Mouse (Mus musculus) lung, embryonic 15.5 days (tissue): ENCODE measurements around the gene Krt32. TPM values are rescaled to one million over a fixed set of nuclear protein-coding genes. Genes with fewer than 3 reads are reported as not detected.

Source experiments
- ATAC-seq: fragments of 200-750 bp; cut with Nextera tagmentation; 2 replicates; pipeline ENCODE4 v1.8.0; 2017; ENCODE audit warnings: moderate number of reproducible peaks, borderline replicate concordance; ENCODE audit not compliant: low FRiP score, low TSS enrichment; ENCODE audit errors: extremely low read depth
- H3K27ac ChIP-seq: fragments of 300-500 bp; sonication (generic); 2 replicates; pipeline ENCODE4 v1.5.1; 2015; ENCODE audit warnings: moderate library complexity, mild to moderate bottlenecking, inconsistent platforms
- H3K27me3 ChIP-seq: fragments of 300-500 bp; sonication (generic); 2 replicates; pipeline ENCODE4 v1.6.1; 2015; ENCODE audit warnings: inconsistent platforms
- H3K36me3 ChIP-seq: fragments of 300-500 bp; sonication (generic); 2 replicates; pipeline ENCODE4 v1.6.1; 2015; ENCODE audit warnings: inconsistent platforms
- H3K4me1 ChIP-seq: fragments of 300-500 bp; sonication (generic); 2 replicates; pipeline ENCODE4 v1.6.1; 2015; ENCODE audit warnings: inconsistent platforms
- H3K4me2 ChIP-seq: fragments of 300-500 bp; sonication (generic); 2 replicates; pipeline ENCODE4 v1.6.1; 2015; ENCODE audit warnings: inconsistent platforms, mild to moderate bottlenecking, moderate library complexity
- H3K4me3 ChIP-seq: fragments of 300-500 bp; sonication (generic); 2 replicates; pipeline ENCODE4 v1.5.1; 2015; ENCODE audit warnings: mild to moderate bottlenecking, inconsistent platforms
- H3K9ac ChIP-seq: fragments of 300-500 bp; sonication (generic); 2 replicates; pipeline ENCODE4 v1.6.1; 2015; ENCODE audit warnings: inconsistent platforms
- H3K9me3 ChIP-seq: fragments of 300-500 bp; sonication (generic); 2 replicates; pipeline ENCODE4 v1.6.1; 2016; ENCODE audit warnings: inconsistent platforms
- WGBS: fragments of 180-500 bp; shearing (Covaris S2); methylation state at CpG from one replicate; pipeline ENCODE4 v1.1.7; 2015; 5-methylcytosine and 5-hydroxymethylcytosine counted together
- polyA plus RNA-seq: library from polyadenylated mRNA; unstranded; fragments of >200 nt; fragmentation: Nextera tagmentation; extraction: Ambion mirVana; gene quantifications from 2 replicates; pipeline ENCODE4 v1.2.1, GENCODE M21; 2015

The Krt32 gene
- not detected in 2 replicates for polyA plus RNA-seq

DNA sequence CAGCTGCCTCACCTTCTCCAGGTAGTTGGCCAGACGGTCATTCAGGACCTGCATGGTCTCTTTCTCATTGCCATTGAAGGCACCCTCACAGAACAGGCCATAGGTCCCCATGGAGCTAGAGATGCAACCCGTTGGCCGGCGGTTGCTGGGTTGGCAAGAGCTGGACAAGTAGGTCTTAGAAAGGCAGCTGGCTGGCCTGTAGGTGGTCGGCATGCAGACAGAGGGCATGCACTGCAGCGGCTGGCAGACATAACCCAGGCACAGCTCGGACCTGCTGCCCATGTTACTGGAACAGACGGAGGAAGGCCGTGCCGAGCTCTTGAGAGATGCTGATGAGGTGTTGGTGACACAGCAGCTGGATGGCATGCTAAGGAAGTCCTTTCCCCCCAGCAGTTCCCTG lies at the start of gene Krt32:
Gene Krt32 (minus strand): TSS at position 366 of the 400 bp plus-strand sequence.
- H3K4me2 ChIP-seq, result no peak within 1 kb of the TSS
- no peak within 1 kb of the TSS for H3K27ac ChIP-seq
- no peaks in the 10 kb centered on the region for H3K36me3 ChIP-seq
- no peak within 1 kb of the TSS for H3K9ac ChIP-seq
- WGBS, result 87% methylated on average over 10 of the region's 10 CpGs
- no peaks in the 10 kb centered on the region for H3K4me1 ChIP-seq
- no peaks in the 10 kb centered on the region for H3K9me3 ChIP-seq
- no peak within 1 kb of the TSS for H3K4me3 ChIP-seq
- no peak for ATAC-seq
- H3K27me3 ChIP-seq, result no peaks in the 10 kb centered on the region

DNA sequence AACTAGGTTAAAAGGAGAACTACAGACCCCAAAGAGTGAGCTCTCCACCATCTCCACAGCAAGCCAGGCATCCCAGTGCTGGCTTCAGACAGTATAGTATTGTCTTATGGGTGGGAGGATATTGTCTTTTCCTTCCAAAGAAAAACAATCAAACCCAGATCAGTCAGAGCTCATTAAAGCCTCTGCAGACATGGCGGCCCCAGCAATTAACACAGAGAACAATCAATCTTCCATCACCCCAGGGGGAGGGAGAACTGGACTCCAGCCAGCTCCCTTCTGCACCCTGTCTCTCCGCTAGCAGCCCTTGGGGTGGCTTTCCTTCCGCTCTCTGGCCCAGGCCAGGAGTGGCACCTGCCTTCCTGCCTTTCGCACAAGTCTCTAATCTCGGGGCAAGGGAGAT lies 49.7 kb upstream of the Krt32 start:
- no peak for ATAC-seq

DNA sequence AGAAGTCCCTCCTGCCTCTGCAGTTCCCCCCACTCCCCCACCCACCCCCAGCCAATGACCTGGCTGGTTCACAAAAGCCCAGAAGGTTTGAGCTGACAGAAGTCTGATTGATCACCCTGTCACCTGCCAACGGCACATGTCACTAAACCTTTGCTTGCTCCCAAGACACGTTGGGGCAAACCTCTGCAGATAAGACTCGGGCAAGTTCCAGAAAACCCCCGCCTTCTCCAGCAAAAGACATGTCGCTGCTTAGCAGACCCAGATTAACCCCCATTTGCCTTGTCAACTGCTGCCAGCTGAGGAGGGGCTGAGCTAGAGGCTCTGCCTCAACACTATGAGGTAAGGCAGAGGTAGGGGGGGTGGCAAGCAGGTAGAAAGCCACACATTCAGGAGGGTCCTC lies 48.5 kb upstream of the Krt32 start:
- ATAC-seq, result no peak
- H3K9ac ChIP-seq, result no peak overlapping the region
- 10% methylated on average over 5 of the region's 5 CpGs for WGBS
- no peaks in the 10 kb centered on the region for H3K9me3 ChIP-seq
- no peaks in the 10 kb centered on the region for H3K36me3 ChIP-seq
- H3K27ac ChIP-seq, result no peak overlapping the region
- no peak overlapping the region for H3K4me2 ChIP-seq
- no peaks in the 10 kb centered on the region for H3K27me3 ChIP-seq
- H3K4me3 ChIP-seq, result no peak overlapping the region
- H3K4me1 ChIP-seq, result peaks cover 21% of the 10 kb centered on the region

More for the DNA sequence above, 49.7 kb upstream of the Krt32 start:
- Histone ChIP-seq H3K27me3 (no peaks in the 10 kb centered on the region), H3K4me3 (no peak overlapping the region), H3K4me1 (peaks cover 21% of the 10 kb centered on the region), H3K36me3 (no peaks in the 10 kb centered on the region), H3K4me2 (no peak overlapping the region), H3K27ac (no peak overlapping the region), H3K9me3 (no peaks in the 10 kb centered on the region), H3K9ac (no peak overlapping the region)
- 18% methylated on average over 4 of the region's 5 CpGs for WGBS

DNA sequence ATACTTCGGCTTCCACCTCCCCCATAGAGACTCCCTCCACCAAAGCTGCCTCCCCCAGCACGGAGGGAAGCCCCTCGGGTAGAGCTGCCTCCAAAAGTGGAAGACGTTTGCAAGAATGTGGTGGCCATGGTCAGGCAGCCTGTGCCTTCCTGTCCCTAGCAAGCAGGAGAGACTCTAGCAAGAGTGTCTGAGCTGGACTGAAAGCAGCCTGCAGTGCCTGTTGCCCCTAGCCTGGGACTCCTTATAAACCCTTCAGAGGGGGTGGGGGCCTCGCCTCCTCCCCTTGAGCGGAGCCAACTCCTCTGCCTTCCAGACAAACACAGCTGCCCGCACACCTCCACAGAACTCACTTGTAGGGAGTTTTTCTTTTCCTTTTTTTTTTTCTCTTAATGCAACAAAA lies 47.7 kb upstream of the Krt32 start, which contains the start of gene Krt15:
Gene Krt15 (minus strand): TSS at position 198 of the 400 bp plus-strand sequence.
- no peaks in the 10 kb centered on the region for H3K36me3 ChIP-seq
- H3K9ac ChIP-seq, result no peak within 1 kb of the TSS
- WGBS, result 39% methylated on average over 7 of the region's 7 CpGs
- H3K4me2 ChIP-seq, result no peak within 1 kb of the TSS
- H3K4me3 ChIP-seq, result no peak within 1 kb of the TSS
- no peak within 1 kb of the TSS for H3K27ac ChIP-seq
- H3K27me3 ChIP-seq, result no peaks in the 10 kb centered on the region
- H3K4me1 ChIP-seq, result peaks cover 21% of the 10 kb centered on the region
- ATAC-seq, result no peak
- no peaks in the 10 kb centered on the region for H3K9me3 ChIP-seq

DNA sequence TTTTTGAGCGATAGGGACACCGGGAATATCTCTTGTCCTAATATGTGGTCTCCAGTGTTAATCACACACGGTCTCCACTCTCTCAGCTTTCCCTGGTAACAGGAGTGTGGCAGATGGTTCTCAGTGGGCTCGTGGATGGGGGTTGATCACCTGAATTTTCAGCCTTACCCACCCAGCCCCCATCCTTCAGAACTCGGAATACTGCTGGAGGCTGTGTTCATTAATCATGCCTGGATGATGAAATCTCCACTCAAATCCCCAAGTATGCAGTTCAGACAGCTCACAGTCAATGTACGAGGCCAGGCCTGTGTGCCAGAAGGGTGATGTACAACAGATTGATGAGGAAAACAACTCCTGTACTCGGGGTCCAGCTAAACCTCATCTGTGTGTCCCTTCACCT lies 36.9 kb upstream of the Krt32 start:
- Histone ChIP-seq H3K9ac (no peak overlapping the region), H3K36me3 (no peaks in the 10 kb centered on the region), H3K4me3 (no peak overlapping the region), H3K27me3 (no peaks in the 10 kb centered on the region), H3K9me3 (no peaks in the 10 kb centered on the region), H3K4me2 (no peak overlapping the region), H3K27ac (no peak overlapping the region), H3K4me1 (0 out of 2 replicates have a peak, but pooled peaks cover 2% of the 10 kb centered on the region)
- 64% methylated on average over 7 of the region's 7 CpGs for WGBS
- ATAC-seq, result no peak

DNA sequence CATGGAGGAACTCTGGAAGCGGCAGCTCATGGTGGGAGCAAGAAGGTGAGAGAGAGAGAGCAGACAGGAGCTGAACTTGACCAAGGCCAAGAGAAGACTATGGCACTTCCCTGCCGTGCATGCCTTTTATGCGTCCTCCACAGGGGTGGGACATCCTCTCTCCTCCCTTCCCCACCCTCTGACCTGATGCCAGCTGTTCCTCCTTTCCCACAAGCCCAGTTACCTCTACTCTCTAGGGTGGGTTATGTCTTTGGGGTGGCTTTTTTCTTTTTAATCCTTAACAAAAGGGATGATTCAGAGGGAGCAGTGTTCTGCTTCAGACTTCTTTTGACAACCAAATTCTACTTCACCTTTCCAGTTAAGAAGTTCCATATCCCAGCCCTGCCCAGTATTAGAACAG lies 33.4 kb upstream of the Krt32 start, which contains the start of gene Krt13:
Gene Krt13 (minus strand): TSS at position 101 of the 400 bp plus-strand sequence.
- 0 out of 2 replicates have a peak, but pooled peaks cover 3% of the 10 kb centered on the region for H3K4me1 ChIP-seq
- 81% methylated on average over 3 of the region's 3 CpGs for WGBS
- no peaks in the 10 kb centered on the region for H3K27me3 ChIP-seq
- H3K9ac ChIP-seq, result no peak within 1 kb of the TSS
- H3K4me2 ChIP-seq, result no peak within 1 kb of the TSS
- H3K4me3 ChIP-seq, result no peak within 1 kb of the TSS
- ATAC-seq, result no peak
- no peak within 1 kb of the TSS for H3K27ac ChIP-seq
- H3K36me3 ChIP-seq, result no peaks in the 10 kb centered on the region
- H3K9me3 ChIP-seq, result no peaks in the 10 kb centered on the region

DNA sequence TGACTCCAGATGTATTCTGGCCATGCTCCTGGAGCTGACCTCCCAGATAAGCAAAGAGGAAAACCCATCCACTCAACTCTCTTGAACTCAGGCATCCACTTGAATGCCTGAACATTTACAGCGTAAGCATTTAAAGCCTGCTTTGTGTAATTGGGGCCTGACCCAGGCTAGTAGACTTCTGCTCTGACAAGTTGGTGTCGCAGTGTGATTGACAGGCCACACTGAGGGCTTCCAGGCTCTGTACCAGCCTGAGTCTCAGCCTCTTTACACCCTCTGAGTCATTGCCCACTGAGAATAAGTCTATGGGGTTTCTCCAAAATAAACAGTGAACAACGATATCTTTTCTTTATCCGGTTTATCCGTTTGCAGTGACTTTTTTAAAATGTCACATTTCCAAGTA lies 32.3 kb upstream of the Krt32 start:
- ATAC-seq, result no peak
- WGBS, result 60% methylated on average over 5 of the region's 5 CpGs
- Histone ChIP-seq H3K4me1 (peaks cover 6% of the 10 kb centered on the region; the same call in 1 of the 2 replicates), H3K4me3 (no peak overlapping the region), H3K36me3 (no peaks in the 10 kb centered on the region), H3K4me2 (no peak overlapping the region), H3K27ac (no peak overlapping the region), H3K9me3 (no peaks in the 10 kb centered on the region), H3K9ac (no peak overlapping the region), H3K27me3 (no peaks in the 10 kb centered on the region)

DNA sequence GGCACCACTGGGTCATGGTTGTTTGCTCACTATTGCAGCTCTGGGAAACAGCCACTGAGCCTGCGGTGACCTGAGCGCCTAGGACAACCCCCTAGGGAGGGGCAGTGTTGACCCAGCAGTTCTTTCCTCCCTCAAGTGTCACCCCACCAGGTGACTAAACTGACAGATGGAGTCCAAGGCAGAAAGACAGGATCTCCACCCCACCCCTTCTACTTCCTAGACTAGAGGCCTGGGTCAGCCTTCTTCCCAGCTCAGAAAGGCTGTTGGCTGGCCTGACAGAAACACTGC lies 25.7 kb upstream of the Krt32 start:
- H3K27ac ChIP-seq, result peak overlapping the region; percentile 26; the same call in 1 of the 2 replicates
- H3K9me3 ChIP-seq, result no peaks in the 10 kb centered on the region
- H3K27me3 ChIP-seq, result no peaks in the 10 kb centered on the region
- H3K4me2 ChIP-seq, result no peak overlapping the region
- H3K4me1 ChIP-seq, result peaks cover 14% of the 10 kb centered on the region; the same call in 1 of the 2 replicates
- no peaks in the 10 kb centered on the region for H3K36me3 ChIP-seq
- no peak overlapping the region for H3K4me3 ChIP-seq
- peak; percentile 64 for ATAC-seq
- WGBS, result 42% methylated on average over 2 of the region's 2 CpGs
- no peak overlapping the region for H3K9ac ChIP-seq

DNA sequence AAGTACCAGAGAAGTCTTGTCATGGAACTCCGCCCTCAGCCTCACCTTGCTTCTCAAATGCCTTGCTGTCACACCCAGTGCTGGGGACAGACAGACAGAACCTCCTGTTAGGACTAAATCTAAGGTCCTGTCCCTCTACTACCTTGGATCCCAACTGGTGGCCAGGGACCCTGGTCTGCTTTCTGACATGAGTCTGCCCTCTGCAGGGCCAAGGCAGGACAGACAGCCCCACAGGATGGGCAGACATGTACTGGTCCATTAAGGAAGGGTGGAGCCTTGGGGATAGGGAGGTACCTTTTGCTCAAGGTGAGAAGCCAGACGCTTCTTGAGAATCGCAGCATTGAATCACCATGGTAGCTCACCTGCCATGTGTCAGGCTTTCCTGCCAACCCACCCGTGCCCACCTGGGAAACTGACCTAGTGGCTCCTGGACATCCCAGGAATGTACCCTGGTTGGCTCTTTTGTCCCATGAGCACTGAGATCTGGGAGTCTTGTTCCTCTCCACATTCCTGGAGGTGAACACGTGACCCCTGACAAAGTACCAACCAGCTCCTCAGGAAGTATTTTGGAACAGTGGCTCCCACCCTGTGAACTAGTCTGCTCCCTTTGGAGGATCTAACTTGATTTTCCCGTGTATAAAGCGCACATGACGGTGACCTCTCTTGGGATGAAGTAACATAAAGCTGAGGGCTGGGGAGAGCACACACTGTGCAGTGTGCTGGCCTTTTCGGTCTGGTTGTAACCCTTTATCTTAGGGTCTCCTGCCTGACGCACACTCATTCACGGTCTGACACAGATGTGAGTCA lies 25.1 kb upstream of the Krt32 start:
- Histone ChIP-seq H3K4me3 (no peak overlapping the region), H3K4me2 (no peak overlapping the region), H3K27ac (peak overlapping the region; percentile 26; the same call in 1 of the 2 replicates), H3K27me3 (no peaks in the 10 kb centered on the region), H3K9me3 (no peaks in the 10 kb centered on the region), H3K36me3 (no peaks in the 10 kb centered on the region), H3K9ac (no peak overlapping the region), H3K4me1 (peaks cover 14% of the 10 kb centered on the region; the same call in 1 of the 2 replicates)
- ATAC-seq, result peak; percentile 7; the same call in 1 of the 2 replicates
- WGBS, result 50% methylated on average over 11 of the region's 11 CpGs

DNA sequence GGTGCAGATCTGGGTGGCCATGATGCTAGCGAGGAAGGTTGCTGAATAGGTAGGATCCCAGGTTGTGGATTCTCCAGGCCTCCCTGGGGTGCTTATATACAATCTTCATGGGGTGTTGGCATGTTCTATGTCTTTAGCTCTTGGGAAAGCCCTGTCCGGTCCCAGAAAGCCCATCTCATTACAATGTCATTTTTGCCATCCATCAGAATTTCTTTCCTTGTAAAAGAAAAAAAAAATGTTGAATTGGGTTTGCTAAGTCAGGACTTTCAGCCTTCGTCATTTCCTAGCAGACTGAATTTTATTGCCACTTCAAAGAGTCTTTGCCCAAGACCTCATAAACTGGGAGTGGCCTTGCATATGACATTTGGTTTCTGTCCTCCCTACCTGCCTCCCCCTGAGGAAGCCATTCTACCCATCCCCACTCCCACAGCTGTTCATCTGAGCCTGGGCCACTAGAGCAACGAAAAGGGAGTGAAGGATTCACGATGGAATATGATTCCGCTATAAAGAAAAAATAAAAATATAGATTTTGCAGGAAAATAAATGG lies 17.6 kb upstream of the Krt32 start, which contains the start of gene Krt36:
Gene Krt36 (minus strand): TSS at position 51 of the 547 bp plus-strand sequence.
- H3K4me3 ChIP-seq, result no peak within 1 kb of the TSS
- no peaks in the 10 kb centered on the region for H3K27me3 ChIP-seq
- H3K4me1 ChIP-seq, result no peaks in the 10 kb centered on the region
- H3K36me3 ChIP-seq, result no peaks in the 10 kb centered on the region
- no peak for ATAC-seq
- no peak within 1 kb of the TSS for H3K4me2 ChIP-seq
- WGBS, result 84% methylated on average over 6 of the region's 6 CpGs
- no peak within 1 kb of the TSS for H3K27ac ChIP-seq
- H3K9ac ChIP-seq, result no peak within 1 kb of the TSS
- H3K9me3 ChIP-seq, result no peaks in the 10 kb centered on the region

DNA sequence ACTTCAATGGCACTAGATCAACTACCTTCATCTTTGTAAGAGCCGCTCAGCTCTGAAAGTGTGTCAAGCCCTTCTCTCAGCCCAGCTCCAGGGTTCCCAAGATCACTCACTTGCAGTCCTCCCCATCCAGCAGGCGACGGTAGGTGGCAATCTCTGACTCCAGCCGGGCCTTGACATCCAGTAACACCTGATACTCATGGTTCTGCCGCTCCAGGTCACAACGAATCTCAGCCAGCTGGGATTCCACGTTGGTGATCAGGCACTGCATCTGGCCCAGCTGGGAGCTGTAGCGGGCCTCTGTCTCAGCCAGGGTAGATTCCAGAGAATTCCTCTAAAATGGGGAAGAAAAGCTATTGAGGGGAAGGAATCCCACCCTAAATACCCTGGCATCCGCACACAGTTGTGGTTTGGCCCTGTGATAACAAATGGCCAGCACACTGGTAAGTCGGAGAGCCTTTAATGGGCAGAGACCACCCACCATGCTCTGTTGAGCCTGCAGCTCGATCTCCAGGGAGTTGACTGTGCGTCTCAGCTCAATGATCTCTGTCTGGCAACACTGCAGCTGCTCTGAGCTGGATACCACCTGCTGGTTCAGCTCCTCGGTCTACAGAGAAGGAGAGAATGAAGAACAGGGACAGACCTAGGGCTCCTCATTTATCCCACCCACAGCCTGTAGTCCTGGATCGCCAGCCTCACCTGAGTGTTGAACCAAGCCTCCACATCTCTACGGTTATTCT lies 14.8 kb upstream of the Krt32 start:
- no peaks in the 10 kb centered on the region for H3K9me3 ChIP-seq
- H3K4me3 ChIP-seq, result no peak overlapping the region
- H3K4me1 ChIP-seq, result no peaks in the 10 kb centered on the region
- WGBS, result 54% methylated on average over 15 of the region's 15 CpGs
- no peak overlapping the region for H3K9ac ChIP-seq
- no peaks in the 10 kb centered on the region for H3K36me3 ChIP-seq
- no peak for ATAC-seq
- no peak overlapping the region for H3K27ac ChIP-seq
- H3K27me3 ChIP-seq, result no peaks in the 10 kb centered on the region
- H3K4me2 ChIP-seq, result no peak overlapping the region

DNA sequence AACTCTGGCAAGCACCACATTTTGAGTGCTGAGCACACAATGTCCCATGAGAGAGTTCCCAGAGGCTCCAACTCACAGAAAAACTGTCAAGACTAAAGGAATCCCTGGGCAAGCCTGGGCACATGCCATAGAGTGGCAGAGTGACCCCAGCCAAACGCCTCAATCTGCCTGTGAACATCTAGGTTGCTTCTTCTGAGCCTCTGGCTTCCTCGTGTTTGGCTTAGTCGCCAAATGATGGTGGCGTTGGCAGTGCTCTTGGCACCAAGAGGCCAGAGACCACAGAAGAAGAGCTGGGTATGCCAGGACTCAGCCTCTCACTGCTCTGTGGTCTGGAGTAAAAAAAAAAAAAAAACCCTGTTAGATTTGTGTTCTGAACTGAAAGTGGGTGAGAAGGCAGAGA lies 12.4 kb upstream of the Krt32 start:
- Histone ChIP-seq H3K4me1 (no peaks in the 10 kb centered on the region), H3K9me3 (no peaks in the 10 kb centered on the region), H3K27ac (no peak overlapping the region), H3K27me3 (no peaks in the 10 kb centered on the region), H3K4me2 (no peak overlapping the region), H3K4me3 (no peak overlapping the region), H3K9ac (no peak overlapping the region), H3K36me3 (no peaks in the 10 kb centered on the region)
- WGBS, result 78% methylated on average over 4 of the region's 4 CpGs
- no peak for ATAC-seq
